ENCODE assay signal across 9 mouse cellular contexts in the genomic region with DNA sequence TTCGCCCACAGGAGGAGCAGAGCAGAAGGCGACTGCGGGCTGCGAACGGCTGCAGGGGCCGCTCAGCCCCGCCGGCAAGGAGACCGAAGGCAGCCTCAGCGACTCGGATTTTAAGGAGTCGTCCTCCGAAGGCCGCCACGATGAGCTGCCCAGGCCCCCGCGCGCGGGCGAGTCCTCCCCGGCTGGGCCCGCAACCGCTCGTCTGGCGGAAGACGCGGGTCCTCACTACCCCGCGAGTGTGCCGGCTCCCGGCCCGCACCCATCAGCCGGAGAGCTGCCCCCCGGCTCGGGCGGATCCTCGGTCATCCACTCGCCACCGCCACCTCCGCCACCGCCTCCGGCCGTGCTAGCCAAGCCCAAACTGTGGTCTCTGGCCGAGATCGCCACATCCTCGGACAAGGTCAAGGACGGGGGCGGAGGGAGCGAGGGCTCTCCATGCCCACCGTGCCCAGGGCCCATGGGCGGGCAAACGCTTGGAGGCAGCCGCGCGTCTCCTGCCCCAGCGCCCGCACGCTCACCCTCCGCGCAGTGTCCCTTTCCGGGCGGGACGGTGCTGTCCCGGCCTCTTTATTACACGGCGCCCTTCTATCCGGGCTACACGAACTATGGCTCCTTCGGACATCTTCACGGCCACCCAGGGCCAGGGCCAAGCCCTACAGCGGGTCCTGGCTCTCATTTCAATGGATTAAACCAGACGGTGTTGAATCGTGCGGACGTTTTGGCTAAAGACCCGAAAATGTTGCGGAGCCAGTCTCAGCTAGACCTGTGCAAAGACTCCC. TPM values are rescaled to one million over a fixed set of nuclear protein-coding genes. Genes with fewer than 3 reads are reported as not detected.
DNase-seq lines count a peak whose midpoint lies in the region; ATAC-seq and TF ChIP-seq lines count a peak whose summit lies in the region.
"Had no signal": no experiment of that assay in that cellular context is flagged by ENCODE, and none has a peak within 500 bp of the region (broad histone marks: within the 10 kb centered on the region; RNA-seq: fewer than 3 reads in every experiment).

No protein-coding gene starts in this region.

- ATAC-seq in lung, embryonic 15.5 days (ENCODE audit: borderline replicate concordance, extremely low read depth, low FRiP score, low TSS enrichment): no peak
- ATAC-seq in embryonic facial prominence, embryonic 11.5 days (replicated peaks; ENCODE audit: insufficient number of reproducible peaks, low FRiP score, low TSS enrichment, low read depth): no peak
- no peak for ATAC-seq in hindbrain, embryonic 15.5 days (ENCODE audit: low FRiP score, low read depth)

- peak overlapping the region; percentile 73 for H3K4me3 ChIP-seq in lung, embryonic 15.5 days
- peak overlapping the region; percentile 68 for H3K4me3 ChIP-seq in embryonic facial prominence, embryonic 11.5 days (ENCODE audit: low read depth, low read length)
- H3K4me3 ChIP-seq in hindbrain, embryonic 15.5 days: peak overlapping the region; percentile 81
- no peak overlapping the region for H3K4me3 ChIP-seq in left cerebral cortex, adult 2 months

- no peaks in the 10 kb centered on the region for H3K9me3 ChIP-seq in lung, embryonic 15.5 days
- no peaks in the 10 kb centered on the region for H3K9me3 ChIP-seq in embryonic facial prominence, embryonic 11.5 days (replicated peaks; ENCODE audit: control insufficient read depth, low read length)
- no peaks in the 10 kb centered on the region for H3K9me3 ChIP-seq in hindbrain, embryonic 15.5 days

- no peak for TF ChIP-seq CTCF in left cerebral cortex, adult 2 months (IDR thresholded peaks at IDR 0.05)

- no peaks in the 10 kb centered on the region for H3K36me3 ChIP-seq in lung, embryonic 15.5 days
- H3K36me3 ChIP-seq in embryonic facial prominence, embryonic 11.5 days (replicated peaks; ENCODE audit: control insufficient read depth, insufficient read depth, low read depth, low read length): no peaks in the 10 kb centered on the region
- no peaks in the 10 kb centered on the region for H3K36me3 ChIP-seq in hindbrain, embryonic 15.5 days

- intact Hi-C loops in left cerebral cortex, adult 2 months (cut with DNase I): loop anchor here (5.0 to 10.0 kb wide), 2 partner anchors 362 to 1165 kb away; a partner anchor contains a TSS

- peaks cover 83% of the 10 kb centered on the region for H3K27me3 ChIP-seq in lung, embryonic 15.5 days
- H3K27me3 ChIP-seq in embryonic facial prominence, embryonic 11.5 days (ENCODE audit: control insufficient read depth, insufficient read depth, low read length): peaks cover 23% of the 10 kb centered on the region
- peaks cover 10% of the 10 kb centered on the region for H3K27me3 ChIP-seq in hindbrain, embryonic 15.5 days

- no peak for DNase-seq in lung, adult 18-20 months
- peak; percentile 60 for DNase-seq in embryonic facial prominence, embryonic 11.5 days (ENCODE audit: low spot score)
- peak; percentile 11 for DNase-seq in lung, postnatal 10 days
- peak; percentile 26 for DNase-seq in testis, postnatal 14 days (ENCODE audit: low spot score)
- no peak for DNase-seq in left cerebral cortex, adult 2 months (ENCODE audit: extremely low spot score in 1 of 2, low spot score in 2 of 2)
- DNase-seq in cerebellum, adult 8-10 months: no peak

- peak overlapping the region; percentile 78 for H3K4me2 ChIP-seq in lung, embryonic 15.5 days
- peak overlapping the region; percentile 75 for H3K4me2 ChIP-seq in embryonic facial prominence, embryonic 11.5 days (ENCODE audit: low read depth, low read length)
- peak overlapping the region; percentile 70 for H3K4me2 ChIP-seq in hindbrain, embryonic 15.5 days

- 0 out of 2 replicates have a peak overlapping the region, but pooled peaks have one; percentile 10 for H3K27ac ChIP-seq in lung, embryonic 15.5 days
- H3K27ac ChIP-seq in embryonic facial prominence, embryonic 11.5 days (replicated peaks; ENCODE audit: low read depth, low read length): 0 out of 2 replicates have a peak overlapping the region, but pooled peaks have one; percentile 32
- peak overlapping the region; percentile 94 for H3K27ac ChIP-seq in hindbrain, embryonic 15.5 days (replicated peaks)
- no peak overlapping the region for H3K27ac ChIP-seq in left cerebral cortex, adult 2 months

- peaks cover 23% of the 10 kb centered on the region for H3K4me1 ChIP-seq in lung, embryonic 15.5 days
- peaks cover 3% of the 10 kb centered on the region for H3K4me1 ChIP-seq in embryonic facial prominence, embryonic 11.5 days (ENCODE audit: control insufficient read depth, insufficient read depth, low read length)
- H3K4me1 ChIP-seq in hindbrain, embryonic 15.5 days (replicated peaks): peaks cover 61% of the 10 kb centered on the region

- 1% methylated on average over 77 of the region's 77 CpGs for WGBS in lung, embryonic 15.5 days
- WGBS in embryonic facial prominence, embryonic 11.5 days: under 1% methylated on average over 63 of the region's 77 CpGs
- whole genome bisulfite sequencing in hindbrain, embryonic 15.5 days: under 1% methylated on average over 76 of the region's 77 CpGs

- peak overlapping the region; percentile 87 for H3K9ac ChIP-seq in lung, embryonic 15.5 days
- peak overlapping the region; percentile 83 for H3K9ac ChIP-seq in embryonic facial prominence, embryonic 11.5 days (replicated peaks; ENCODE audit: low read length)
- H3K9ac ChIP-seq in hindbrain, embryonic 15.5 days: peak overlapping the region; percentile 67

RNA-seq across cellular contexts. Expression of a gene that starts 2.8 kb away (rescaled TPM):
- 19.8 and 20.4 TPM in 2 replicates for polyA plus RNA-seq in lung, embryonic 15.5 days (2015; fragmentation: Nextera tagmentation; extraction: Ambion mirVana)
- polyA plus RNA-seq in embryonic facial prominence, embryonic 11.5 days (2014; fragmentation: Nextera tagmentation; extraction: Ambion mirVana): 19.4 and 20.9 TPM in 2 replicates
- 16.0 and 24.2 TPM in 2 replicates for polyA plus RNA-seq in hindbrain, embryonic 15.5 days (2015; fragmentation: Nextera tagmentation; extraction: Ambion mirVana)
- under 1 TPM in 1 of 2 experiments, not detected in 1; 0.14 TPM for total RNA-seq in left cerebral cortex, adult 2 months (2021)
- total RNA-seq: liver, adult 2 months had no signal
- polyA plus RNA-seq: liver, adult 2 months had no signal

Comparison
In these comparisons a context has a peak if more than half of its experiments do, and no peak if none do; other contexts are left out.
1. DNase-seq: peak in embryonic facial prominence, embryonic 11.5 days (single experiment), lung, postnatal 10 days (single experiment) and testis, postnatal 14 days (single experiment); none in lung, adult 18-20 months (0 of 2), left cerebral cortex, adult 2 months (0 of 2) and cerebellum, adult 8-10 months (single experiment).
2. Peak in every context shown above with its lines, with median percentiles within 50 percentile points of each other: H3K4me2 ChIP-seq and H3K9ac ChIP-seq.